Mouse (Mus musculus) kidney, postnatal 36 days (tissue): Measurements from ENCODE around the gene Sh3bp2.
A peak's percentile ranks its signal among the peaks of the same experiment; 100 is the strongest.
"Not testable (repeated sequence)": the region's sequence is repeated elsewhere in the genome, so short reads cannot be mapped to it uniquely, and the experiment has no call there.

Source experiments
- DNase-seq, 2 experiments: peaks; one replicate each; pipeline ENCODE4 v3.0.0; 2021 to 2022; ENCODE audit warnings: mixed read lengths in 2 of 2

The Sh3bp2 gene

GRCm38 (mm10) chr5:34573268-34574221 is 47.9 kb downstream of the Sh3bp2 start, which contains the start of gene Add1:
TSS of gene Add1 (plus strand) at chr5:34573664.
- peak; percentile 95 to 97 for DNase-seq

GRCm38 (mm10) chr5:34574721-34575120 is 49.1 kb downstream of the Sh3bp2 start:
- DNase-seq: no peak

GRCm38 (mm10) chr5:34576286-34576685 is 50.6 kb downstream of the Sh3bp2 start:
- peak in 1 of 2 experiments; percentile 12 for DNase-seq

- no peak for DNase-seq
These were observed 52.5 kb downstream of the Sh3bp2 start for GRCm38 (mm10) chr5:34578038-34578655.

GRCm38 (mm10) chr5:34579377-34579776 is 53.7 kb downstream of the Sh3bp2 start:
- no peak for DNase-seq

- DNase-seq: peak in 1 of 2 experiments; percentile 22
These were observed 56.2 kb downstream of the Sh3bp2 start for GRCm38 (mm10) chr5:34581671-34582313.

- DNase-seq: no peak
These were observed 56.7 kb downstream of the Sh3bp2 start for GRCm38 (mm10) chr5:34582314-34582675.

- DNase-seq: no peak
These were observed 59.6 kb downstream of the Sh3bp2 start for GRCm38 (mm10) chr5:34585216-34585615.

- DNase-seq: no peak
These were observed 62.2 kb downstream of the Sh3bp2 start for GRCm38 (mm10) chr5:34587881-34588280.

- peak; percentile 59 to 70 for DNase-seq
These were observed 64.4 kb downstream of the Sh3bp2 start for GRCm38 (mm10) chr5:34590059-34590458.

GRCm38 (mm10) chr5:34590702-34591101 is 65.1 kb downstream of the Sh3bp2 start:
- DNase-seq: no peak

GRCm38 (mm10) chr5:34591388-34592004 is 65.9 kb downstream of the Sh3bp2 start:
- DNase-seq: no peak

- DNase-seq: not testable (repeated sequence)
These were observed 66.6 kb downstream of the Sh3bp2 start for GRCm38 (mm10) chr5:34592224-34592623.

- DNase-seq: no peak
These were observed 67.0 kb downstream of the Sh3bp2 start for GRCm38 (mm10) chr5:34592666-34593065.

GRCm38 (mm10) chr5:34593202-34593727 is 67.6 kb downstream of the Sh3bp2 start:
- no peak for DNase-seq

- no peak for DNase-seq
These were observed 78.9 kb downstream of the Sh3bp2 start for GRCm38 (mm10) chr5:34604576-34604975.

GRCm38 (mm10) chr5:34607100-34607880 is 81.7 kb downstream of the Sh3bp2 start:
- DNase-seq: no peak

GRCm38 (mm10) chr5:34608226-34608625 is 82.6 kb downstream of the Sh3bp2 start:
- no peak for DNase-seq

GRCm38 (mm10) chr5:34609966-34610365 is 84.3 kb downstream of the Sh3bp2 start:
- DNase-seq: no peak
